In genomic region chr11:97685613-97686321, GRCm38 (mm10) we compare ENCODE assay signal across 8 mouse cellular contexts. TPM values are rescaled to one million over a fixed set of nuclear protein-coding genes. Genes with fewer than 3 reads are reported as not detected.
DNase-seq lines count a peak whose midpoint lies in the region; ATAC-seq and TF ChIP-seq lines count a peak whose summit lies in the region.

Gene Cisd3, plus strand, starts transcription at chr11:97685826.

- no peaks in the 10 kb centered on the region for H3K79me2 ChIP-seq in macrophage (ENCODE audit: inconsistent target)

- H3K27me3 ChIP-seq in hindbrain, postnatal 0 days (ENCODE audit: insufficient read depth, low read length), result no peaks in the 10 kb centered on the region

- H3K4me1 ChIP-seq in hindbrain, postnatal 0 days (ENCODE audit: insufficient read depth, low read length), result 0 out of 2 replicates have a peak, but pooled peaks cover 8% of the 10 kb centered on the region

- no peak for TF ChIP-seq CTCF in hindbrain, postnatal 0 days (IDR thresholded peaks at IDR 0.05; ENCODE audit: low read depth)
- no peak for TF ChIP-seq CTCF in left cerebral cortex, adult 2 months (IDR thresholded peaks at IDR 0.05)

- DNase-seq in NIH3T3 (ENCODE audit: low read depth), result peak; percentile 85
- DNase-seq in gastrocnemius, adult 8-10 months (ENCODE audit: low spot score in 2 of 2), result peak; percentile 94 to 96
- DNase-seq in hindbrain, postnatal 0 days (ENCODE audit: low spot score), result peak; percentile 80
- DNase-seq in left cerebral cortex, adult 2 months (ENCODE audit: extremely low spot score in 1 of 2, low spot score in 2 of 2), result peak; percentile 88
- DNase-seq in retina, postnatal 7 days (ENCODE audit: low read depth, low spot score), result peak; percentile 68
- peak; percentile 93 for DNase-seq in urinary bladder, adult 2 months (ENCODE audit: low spot score)

- H3K27ac ChIP-seq in hindbrain, postnatal 0 days, result peak within 1 kb of the TSS; percentile 1; the same call in 1 of the 2 replicates
- peak within 1 kb of the TSS; percentile 79 for H3K27ac ChIP-seq in left cerebral cortex, adult 2 months
- peak within 1 kb of the TSS; percentile 25; the same call in 1 of the 2 replicates for H3K27ac ChIP-seq in macrophage

- peak within 1 kb of the TSS; percentile 74 for H3K4me2 ChIP-seq in hindbrain, postnatal 0 days (ENCODE audit: low read depth, low read length)

- H3K36me3 ChIP-seq in hindbrain, postnatal 0 days (ENCODE audit: insufficient read depth, low read length), result peaks cover 15% of the 10 kb centered on the region
- H3K36me3 ChIP-seq in macrophage (ENCODE audit: inconsistent target), result peaks cover 10% of the 10 kb centered on the region; the same call in 1 of the 2 replicates

- intact Hi-C loops in left cerebral cortex, adult 2 months (cut with DNase I), result loop anchor here (1.0 kb wide), 1 partner anchor 55 kb away; no protein-coding TSS in a partner anchor

- H3K9ac ChIP-seq in hindbrain, postnatal 0 days (replicated peaks; ENCODE audit: low read length), result peak within 1 kb of the TSS; percentile 33

- WGBS in hindbrain, postnatal 0 days, result 1% methylated on average over 43 of the region's 43 CpGs
- under 1% methylated on average over 33 of the region's 43 CpGs for WGBS in macrophage (ENCODE audit: missing documents)

- H3K9me3 ChIP-seq in hindbrain, postnatal 0 days (ENCODE audit: low read length), result no peaks in the 10 kb centered on the region

- peak within 1 kb of the TSS; percentile 38 for H3K4me3 ChIP-seq in hindbrain, postnatal 0 days (ENCODE audit: low read length)
- peak within 1 kb of the TSS; percentile 48 for H3K4me3 ChIP-seq in left cerebral cortex, adult 2 months
- peak within 1 kb of the TSS; percentile 22; the same call in 1 of the 2 replicates for H3K4me3 ChIP-seq in macrophage (ENCODE audit: inconsistent target)

- peak; percentile 78 for ATAC-seq in common myeloid progenitor, adult 5-6 weeks (replicated peaks; ENCODE audit: low read depth, poor library complexity, severe bottlenecking)
- peak; percentile 71 for ATAC-seq in hindbrain, postnatal 0 days

RNA-seq across cellular contexts. Expression of gene Cisd3, which starts in this region (rescaled TPM):
- 2.8 and 5.6 TPM in 2 replicates for total RNA-seq in common myeloid progenitor, adult 5-6 weeks (2017)
- 100 to 1,000 TPM; 102 to 119 (median 105) TPM for total RNA-seq in gastrocnemius, adult 8-10 months (2022)
- 21.2 and 24.0 TPM in 2 replicates for total RNA-seq in hindbrain, postnatal 0 days (2014; rRNA removed)
- 47.6 and 52.0 TPM in 2 replicates for polyA plus RNA-seq in hindbrain, postnatal 0 days (2015; fragmentation: Nextera tagmentation; extraction: Ambion mirVana)
- 10 to 100 TPM; 47.7 to 57.6 TPM for total RNA-seq in left cerebral cortex, adult 2 months (2021)
- total RNA-seq in macrophage (2018; cell fraction: chromatin; rRNA removed), result 1 to 10 TPM in 23 of 26 experiments, not detected in 3; 1.3 to 8.3 (median 3.4) TPM
- total RNA-seq in macrophage (2018; cell fraction: cytosol; rRNA removed), result 10 to 100 TPM in 25 of 26 experiments, 1 to 10 TPM in 1; 8.5 to 24.4 (median 14.3) TPM
- 10 to 100 TPM in 1 of 26 experiments, 1 to 10 TPM in 25; 2.2 to 10.3 (median 5.7) TPM for total RNA-seq in macrophage (2018; cell fraction: nucleus; rRNA removed)
- polyA plus RNA-seq in macrophage (2018), result 9.0 to 17.9 TPM (median 13.7 TPM) in 3 replicates
- polyA plus RNA-seq in urinary bladder, adult 2 months (2012; rRNA removed), result 55.7 and 56.2 TPM in 2 replicates

Comparison
In these comparisons a context has a peak if more than half of its experiments do, and no peak if none do; other contexts are left out.
1. Peak in every context shown above with its lines: DNase-seq, ATAC-seq, H3K4me3 ChIP-seq and H3K27ac ChIP-seq.
2. H3K27ac ChIP-seq: peak in every context shown above with its lines; median percentile 79 in left cerebral cortex, adult 2 months; 25 in macrophage; 1 in hindbrain, postnatal 0 days.